Mouse (Mus musculus): ENCODE results near the gene Tmem159.

Gene Tmem159

DNA sequence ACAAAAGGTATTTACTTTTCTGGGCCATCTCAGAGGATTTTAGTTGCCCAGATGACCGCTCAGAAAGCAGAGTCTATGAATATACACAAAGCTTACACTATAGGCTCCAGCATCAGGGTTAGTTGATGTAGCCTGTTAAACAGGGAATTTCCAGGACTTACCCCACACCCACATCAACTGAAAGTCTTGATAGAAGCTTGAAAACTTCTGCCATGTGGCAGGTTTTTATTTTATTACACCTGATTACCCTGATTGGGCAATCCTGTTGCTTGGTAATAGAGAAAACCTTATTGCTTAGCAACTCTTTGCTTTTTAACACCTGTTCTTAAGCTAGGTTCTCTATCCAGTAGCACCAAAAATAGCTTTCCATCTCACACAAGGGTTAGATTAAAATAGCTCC lies 40.6 kb downstream of the Tmem159 start:
- DNase-seq (ENCODE audit: low spot score), result no peak

DNA sequence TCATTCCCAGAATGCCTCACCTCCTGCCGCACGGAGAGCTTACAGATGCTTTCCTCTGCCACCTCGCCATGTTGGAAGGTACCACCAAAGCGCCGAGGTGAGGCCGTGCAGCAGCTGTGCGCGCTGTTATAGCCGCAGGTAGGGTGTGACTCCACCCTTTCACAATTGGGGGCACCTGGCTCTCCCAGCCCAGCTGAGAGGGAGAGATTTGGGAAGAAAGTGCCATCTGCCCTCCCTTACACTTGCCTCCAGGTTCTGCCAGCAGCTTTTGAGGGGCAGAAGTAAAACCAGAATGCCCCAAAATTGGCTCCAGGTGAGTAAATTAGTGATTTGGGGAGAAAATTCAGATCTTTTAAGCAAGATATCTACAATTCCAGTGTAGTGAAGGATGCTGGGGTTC lies 43.0 kb downstream of the Tmem159 start, which contains the start of gene Zp2:
Gene Zp2, minus strand, starts transcription at position 101 of the 400 bp plus-strand sequence.
- no peak for DNase-seq (ENCODE audit: low spot score)

DNA sequence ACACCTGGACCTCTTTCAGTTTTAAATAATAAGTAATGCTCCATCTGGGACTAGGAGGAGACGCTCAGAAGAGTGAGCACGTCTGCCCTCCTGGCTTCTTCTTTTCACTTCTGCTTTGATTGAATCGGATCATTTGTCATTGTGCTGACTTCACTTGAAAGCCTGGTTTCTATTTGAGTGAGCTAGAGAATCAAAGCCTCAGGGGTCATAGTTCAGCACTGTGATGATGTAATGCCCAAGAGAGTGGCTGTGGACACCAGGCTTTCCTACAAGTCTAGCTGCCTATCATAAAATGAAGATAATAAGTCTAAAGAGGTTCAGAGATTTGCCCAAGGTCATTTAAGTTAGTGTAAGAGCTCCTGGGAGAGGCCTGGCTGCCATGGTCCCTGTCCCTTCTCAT lies 48.1 kb downstream of the Tmem159 start:
- no peak for DNase-seq (ENCODE audit: low spot score)

DNA sequence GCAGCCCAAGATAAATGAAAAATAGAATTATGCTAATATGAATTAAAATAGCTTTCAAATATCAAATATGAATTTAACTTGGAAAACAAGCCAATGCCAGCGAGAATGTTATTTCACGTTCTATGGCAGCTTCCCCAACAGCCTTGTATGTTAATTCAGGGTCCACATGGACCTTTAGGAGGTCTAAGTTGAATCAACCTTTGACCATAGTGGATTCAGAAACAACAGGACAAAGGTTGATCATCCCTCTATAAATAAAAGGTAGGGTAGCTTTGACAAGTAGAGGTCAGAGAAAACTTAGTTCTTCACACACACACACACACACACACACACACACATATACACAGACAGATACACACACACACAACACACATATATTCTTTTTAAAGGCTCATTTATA lies 48.7 kb downstream of the Tmem159 start:
- DNase-seq (ENCODE audit: low spot score), result no peak

DNA sequence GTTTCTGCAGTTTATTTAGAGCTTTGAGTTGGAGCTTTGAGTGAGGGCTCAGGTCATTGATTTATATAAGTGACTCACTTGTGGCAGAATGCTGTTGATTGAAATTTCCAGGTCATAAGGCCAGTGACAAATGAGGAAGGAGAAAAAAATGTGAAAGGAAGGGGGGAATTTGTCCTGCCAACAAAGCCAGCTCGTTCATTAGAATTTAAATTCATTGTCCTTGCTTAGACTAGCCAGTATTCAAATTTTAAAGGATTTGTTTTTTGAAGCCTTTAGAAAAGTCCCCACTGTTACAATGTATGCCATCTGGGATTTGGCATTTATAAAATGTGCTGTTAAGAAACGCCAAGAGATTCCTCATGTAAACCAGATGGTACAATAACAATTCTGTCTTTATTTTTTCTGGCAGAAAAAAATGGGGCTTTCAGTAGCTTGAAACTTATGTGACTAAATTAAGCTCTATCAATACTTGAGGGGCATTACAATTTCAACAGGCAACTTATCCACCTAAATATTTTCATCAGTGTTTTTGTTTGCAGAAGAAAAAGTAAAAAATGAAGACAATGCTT lies 54.8 kb downstream of the Tmem159 start:
- DNase-seq (ENCODE audit: low spot score), result no peak

DNA sequence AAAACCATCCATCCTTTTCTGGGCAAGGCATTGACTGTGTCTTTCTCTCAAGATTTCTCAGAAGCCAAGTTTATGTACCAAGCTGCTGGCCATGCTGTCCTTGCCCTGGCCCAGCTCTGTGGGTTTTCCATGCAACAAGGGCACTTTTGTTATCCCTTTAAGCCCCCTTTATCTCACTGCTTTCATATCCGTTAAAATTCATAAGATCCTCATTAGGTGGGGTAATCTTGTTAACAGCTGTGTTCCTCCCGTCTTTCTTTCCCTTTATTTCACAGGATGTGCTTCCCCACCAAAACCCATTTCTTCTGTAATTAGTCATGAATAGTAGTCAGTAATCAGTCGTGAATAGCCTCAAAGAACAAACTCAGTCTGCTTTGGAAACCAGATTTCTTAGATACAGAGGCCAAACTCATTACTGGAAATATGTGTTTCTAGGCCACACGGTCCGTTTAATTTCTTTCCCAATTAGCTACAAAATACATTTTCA lies 55.5 kb downstream of the Tmem159 start:
- no peak for DNase-seq (ENCODE audit: low spot score)

DNA sequence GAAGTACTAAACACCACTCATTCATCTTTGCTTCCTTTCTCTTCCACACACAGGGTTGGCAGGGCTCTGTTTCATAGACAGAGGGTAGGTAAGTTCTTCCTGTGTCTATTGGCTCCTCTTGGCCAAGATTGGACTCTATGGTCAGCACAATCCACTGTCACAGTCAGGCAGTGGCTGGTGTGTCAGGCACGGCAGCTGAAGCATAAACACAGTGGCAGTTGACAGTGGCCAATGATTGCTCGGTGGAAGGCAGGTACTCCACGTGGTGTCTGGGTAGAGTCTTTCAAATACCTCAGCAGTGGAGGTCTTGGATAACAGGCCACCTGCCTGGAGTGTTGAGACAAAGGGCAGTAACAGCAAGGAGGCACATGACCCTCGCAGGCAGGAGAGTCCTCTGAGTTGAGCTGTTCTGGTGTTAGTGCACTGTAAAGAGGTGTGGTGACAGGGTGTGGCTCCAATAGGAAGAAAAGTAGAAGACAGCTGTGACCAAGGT lies 56.0 kb downstream of the Tmem159 start:
- no peak for DNase-seq (ENCODE audit: low spot score)

DNA sequence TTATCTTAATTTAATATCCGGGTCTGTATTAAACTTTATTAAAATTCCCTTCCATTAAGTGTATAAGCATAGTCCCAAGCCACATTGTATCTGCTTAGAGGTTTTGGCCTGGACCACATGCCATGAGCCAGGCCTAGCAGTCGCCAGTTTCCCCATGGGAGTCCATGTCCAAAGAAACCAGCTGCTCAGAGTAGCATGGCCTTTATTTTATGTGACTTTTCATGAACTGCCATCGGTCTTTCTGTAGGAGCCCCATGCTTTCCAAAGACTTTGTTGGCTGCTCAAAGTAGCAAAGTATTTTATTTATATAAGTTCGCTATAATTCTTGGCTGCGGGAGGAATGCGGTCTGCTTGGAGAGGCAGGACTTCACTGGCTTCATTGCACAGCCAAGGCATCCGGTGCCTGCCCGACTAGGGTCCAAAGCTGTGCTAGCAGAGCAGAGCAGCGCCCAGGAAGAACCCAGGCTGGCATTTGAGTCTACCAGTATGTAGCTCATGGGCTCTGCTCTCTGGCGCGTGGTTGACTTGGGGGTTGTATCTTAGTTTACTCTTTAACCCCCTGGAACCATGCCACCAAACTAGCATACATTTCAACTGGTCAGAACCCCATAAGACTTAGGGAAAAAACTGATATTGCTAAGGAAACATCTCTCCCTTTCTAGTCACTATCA lies 61.6 kb downstream of the Tmem159 start:
- no peak for DNase-seq (ENCODE audit: low spot score)
